24 mouse cellular contexts compared by ENCODE assay signal in genomic region chr13:115219701-115220100, GRCm38 (mm10).
DNase-seq lines count a peak whose midpoint lies in the region; ATAC-seq and TF ChIP-seq lines count a peak whose summit lies in the region.
"Had no signal": no experiment of that assay in that cellular context is flagged by ENCODE, and none has a peak within 500 bp of the region (broad histone marks: within the 10 kb centered on the region; RNA-seq: fewer than 3 reads in every experiment).

No protein-coding gene starts in this region.

- no peak overlapping the region for H3K9ac ChIP-seq in forebrain, embryonic 14.5 days (ENCODE audit: low read length)
- no peak overlapping the region for H3K9ac ChIP-seq in forebrain, embryonic 13.5 days
- no peak overlapping the region for H3K9ac ChIP-seq in lung, embryonic 14.5 days
- H3K9ac ChIP-seq: embryonic facial prominence, embryonic 12.5 days; forebrain, embryonic 12.5 days; heart, embryonic 13.5 days; hindbrain, embryonic 14.5 days; kidney, embryonic 15.5 days; liver, embryonic 13.5 days; neural tube, embryonic 15.5 days had no signal

- no peaks in the 10 kb centered on the region for H3K9me3 ChIP-seq in forebrain, embryonic 14.5 days (replicated peaks; ENCODE audit: control insufficient read depth, low read length)
- H3K9me3 ChIP-seq in forebrain, embryonic 13.5 days (replicated peaks), result no peaks in the 10 kb centered on the region
- H3K9me3 ChIP-seq in lung, embryonic 14.5 days (ENCODE audit: low read depth, low read length), result no peaks in the 10 kb centered on the region
- H3K9me3 ChIP-seq: embryonic facial prominence, embryonic 12.5 days; forebrain, embryonic 12.5 days; heart, embryonic 13.5 days; kidney, embryonic 15.5 days; liver, embryonic 13.5 days; midbrain, embryonic 10.5 days; neural tube, embryonic 15.5 days had no signal

- no peaks in the 10 kb centered on the region for H3K36me3 ChIP-seq in forebrain, embryonic 14.5 days (ENCODE audit: control insufficient read depth, insufficient read depth, low read length)
- no peaks in the 10 kb centered on the region for H3K36me3 ChIP-seq in forebrain, embryonic 13.5 days (ENCODE audit: poor library complexity, severe bottlenecking)
- H3K36me3 ChIP-seq in kidney, adult 2 months (ENCODE audit: control insufficient read depth, insufficient read depth, low read length), result no peaks in the 10 kb centered on the region
- no peaks in the 10 kb centered on the region for H3K36me3 ChIP-seq in lung, embryonic 14.5 days (ENCODE audit: insufficient read depth)
- H3K36me3 ChIP-seq: embryonic facial prominence, embryonic 12.5 days; forebrain, embryonic 12.5 days; heart, embryonic 13.5 days; kidney, embryonic 15.5 days; liver, embryonic 13.5 days; midbrain, embryonic 10.5 days; neural tube, embryonic 15.5 days had no signal

- no peak for ATAC-seq in forebrain, embryonic 14.5 days
- ATAC-seq in forebrain, embryonic 13.5 days, result no peak
- ATAC-seq in lung, embryonic 14.5 days (ENCODE audit: insufficient read depth), result no peak
- ATAC-seq: CD4-positive, CD25-positive, alpha-beta regulatory T cell, adult 4 months had no signal

- DNase-seq in forebrain, embryonic 14.5 days (ENCODE audit: low spot score), result peak; percentile 14
- DNase-seq in kidney, adult 9 months, result peak; percentile 35
- no peak for DNase-seq in kidney, adult 2 months
- peak; percentile 46 for DNase-seq in lung, embryonic 14.5 days
- DNase-seq in lung, adult 18-20 months, result no peak
- peak; percentile 23 for DNase-seq in fibroblast of lung, adult 2 months (ENCODE audit: low read depth)
- DNase-seq in frontal cortex, postnatal 25 days (ENCODE audit: low spot score in 2 of 2), result no peak
- DNase-seq: adrenal gland, adult 8-10 months; cerebellum, adult 11-12 months; cerebellum, postnatal 25 days; gastrocnemius, postnatal 10 days; heart, adult 18-20 months; liver, embryonic 13.5 days; lung, postnatal 10 days; right cerebral cortex, adult 18-20 months had no signal

- no peaks in the 10 kb centered on the region for H3K4me1 ChIP-seq in forebrain, embryonic 14.5 days (ENCODE audit: control insufficient read depth, insufficient read depth, low read length)
- H3K4me1 ChIP-seq in forebrain, embryonic 13.5 days, result no peaks in the 10 kb centered on the region
- no peaks in the 10 kb centered on the region for H3K4me1 ChIP-seq in kidney, adult 2 months (ENCODE audit: control insufficient read depth, insufficient read depth, low read length)
- H3K4me1 ChIP-seq in lung, embryonic 14.5 days (ENCODE audit: insufficient read depth), result no peaks in the 10 kb centered on the region
- H3K4me1 ChIP-seq: embryonic facial prominence, embryonic 12.5 days; forebrain, embryonic 12.5 days; kidney, embryonic 15.5 days; liver, embryonic 13.5 days; midbrain, embryonic 10.5 days; neural tube, embryonic 15.5 days had no signal

- H3K27ac ChIP-seq in forebrain, embryonic 14.5 days (ENCODE audit: low read depth, low read length), result no peak overlapping the region
- no peak overlapping the region for H3K27ac ChIP-seq in forebrain, embryonic 13.5 days
- no peak overlapping the region for H3K27ac ChIP-seq in kidney, adult 2 months (ENCODE audit: insufficient read depth, low read depth, low read length)
- H3K27ac ChIP-seq in lung, embryonic 14.5 days (ENCODE audit: low read depth), result no peak overlapping the region
- H3K27ac ChIP-seq: embryonic facial prominence, embryonic 12.5 days; forebrain, embryonic 12.5 days; heart, embryonic 13.5 days; hindbrain, embryonic 14.5 days; kidney, embryonic 15.5 days; liver, embryonic 13.5 days; midbrain, embryonic 10.5 days; neural tube, embryonic 15.5 days had no signal

- no peak for TF ChIP-seq POLR2A in kidney, adult 2 months (IDR thresholded peaks at IDR 0.05; ENCODE audit: low read depth, low read length)

- 85% methylated on average over 2 of the region's 2 CpGs for WGBS in forebrain, embryonic 14.5 days
- WGBS in forebrain, embryonic 13.5 days, result 88% methylated on average over 2 of the region's 2 CpGs
- 22% methylated on average over 2 of the region's 2 CpGs for WGBS in kidney, adult 2 months
- 25% methylated on average over 2 of the region's 2 CpGs for WGBS in lung, embryonic 14.5 days

- no peak overlapping the region for H3K4me2 ChIP-seq in forebrain, embryonic 14.5 days (ENCODE audit: low read length)
- H3K4me2 ChIP-seq in forebrain, embryonic 13.5 days, result no peak overlapping the region
- H3K4me2 ChIP-seq in lung, embryonic 14.5 days, result no peak overlapping the region
- H3K4me2 ChIP-seq: embryonic facial prominence, embryonic 12.5 days; forebrain, embryonic 12.5 days; heart, embryonic 13.5 days; hindbrain, embryonic 14.5 days; kidney, embryonic 15.5 days; liver, embryonic 13.5 days; neural tube, embryonic 15.5 days had no signal

- TF ChIP-seq CTCF in kidney, adult 2 months (conservative IDR thresholded peaks at IDR 0.05; ENCODE audit: insufficient read depth, insufficient read length, low read depth, low read length), result no peak
- peak; percentile 16; the same call in 1 of the 2 replicates for TF ChIP-seq CTCF in lung, embryonic 14.5 days (IDR thresholded peaks at IDR 0.05; ENCODE audit: low read depth)

- H3K4me3 ChIP-seq in forebrain, embryonic 14.5 days (ENCODE audit: low read depth, low read length), result no peak overlapping the region
- no peak overlapping the region for H3K4me3 ChIP-seq in forebrain, embryonic 13.5 days
- no peak overlapping the region for H3K4me3 ChIP-seq in kidney, adult 2 months (ENCODE audit: insufficient read depth, low read depth, low read length)
- H3K4me3 ChIP-seq in lung, embryonic 14.5 days (ENCODE audit: low read depth, low read length), result no peak overlapping the region
- H3K4me3 ChIP-seq: embryonic facial prominence, embryonic 12.5 days; forebrain, embryonic 12.5 days; heart, embryonic 13.5 days; kidney, embryonic 15.5 days; liver, embryonic 13.5 days; midbrain, embryonic 10.5 days; neural tube, embryonic 15.5 days had no signal

- H3K27me3 ChIP-seq in forebrain, embryonic 14.5 days (replicated peaks; ENCODE audit: control insufficient read depth, insufficient read depth, low read length), result no peaks in the 10 kb centered on the region
- H3K27me3 ChIP-seq in forebrain, embryonic 13.5 days, result no peaks in the 10 kb centered on the region
- no peaks in the 10 kb centered on the region for H3K27me3 ChIP-seq in kidney, adult 2 months (replicated peaks; ENCODE audit: control insufficient read depth, insufficient read depth, low read length)
- no peaks in the 10 kb centered on the region for H3K27me3 ChIP-seq in lung, embryonic 14.5 days (ENCODE audit: insufficient read depth, low read length)
- H3K27me3 ChIP-seq: embryonic facial prominence, embryonic 12.5 days; forebrain, embryonic 12.5 days; heart, embryonic 13.5 days; kidney, embryonic 15.5 days; liver, embryonic 13.5 days; neural tube, embryonic 15.5 days had no signal

Comparison
In these comparisons a context has a peak if more than half of its experiments do, and no peak if none do; other contexts are left out.
1. DNase-seq: peak in forebrain, embryonic 14.5 days (single experiment), kidney, adult 9 months (single experiment), lung, embryonic 14.5 days (single experiment) and fibroblast of lung, adult 2 months (single experiment); none in kidney, adult 2 months (single experiment), lung, adult 18-20 months (0 of 2) and frontal cortex, postnatal 25 days (0 of 2).